Comparison of ENCODE assay signal across 15 mouse cellular contexts in the genomic region with DNA sequence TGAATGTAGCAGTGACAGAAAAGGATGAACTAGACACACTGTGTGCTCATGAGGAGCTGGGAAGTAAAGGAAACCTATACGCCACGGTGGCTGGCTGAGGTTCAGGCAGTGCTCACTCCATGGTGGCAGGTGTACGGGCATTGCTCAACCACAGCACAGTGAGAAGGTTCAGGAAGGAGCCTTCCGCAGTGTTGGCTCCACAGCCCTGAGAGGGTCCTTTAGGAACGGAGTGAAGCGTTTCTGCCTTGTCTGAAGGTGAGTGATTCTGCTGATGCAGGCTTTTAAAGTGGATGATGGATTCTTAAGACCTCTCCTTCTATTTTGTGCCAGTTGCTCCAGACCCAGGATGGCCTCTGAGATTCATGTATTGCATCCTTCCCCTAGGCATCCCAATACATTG.
"Had no signal": no experiment of that assay in that cellular context is flagged by ENCODE, and none has a peak within 500 bp of the region (broad histone marks: within the 10 kb centered on the region; RNA-seq: fewer than 3 reads in every experiment).

No protein-coding gene starts in this region.

- H3K36me3 ChIP-seq: neural tube, embryonic 15.5 days; stomach, embryonic 15.5 days had no signal

- DNase-seq: retina, postnatal 1 day; right cerebral cortex, adult 18-20 months; right cerebral cortex, postnatal 14 days; right cerebral cortex, postnatal 25 days; right cerebral cortex, postnatal 4 days; spleen, adult 18-20 months; thymus, adult 18-20 months; thymus, adult 2 months; thymus, postnatal 14 days; thymus, postnatal 25 days; thymus, postnatal 36 days; thymus, postnatal 4 days had no signal

- H3K4me1 ChIP-seq: stomach, embryonic 15.5 days had no signal

- H3K4me2 ChIP-seq: neural tube, embryonic 15.5 days; stomach, embryonic 15.5 days had no signal

- H3K9ac ChIP-seq: neural tube, embryonic 15.5 days; stomach, embryonic 15.5 days had no signal

- H3K9me3 ChIP-seq: neural tube, embryonic 15.5 days; stomach, embryonic 15.5 days had no signal

- H3K27ac ChIP-seq: neural tube, embryonic 15.5 days; stomach, embryonic 15.5 days; stomach, postnatal 0 days had no signal

- H3K4me3 ChIP-seq: neural tube, embryonic 15.5 days; stomach, embryonic 15.5 days had no signal
